Mouse (Mus musculus): Measurements from ENCODE around the gene Farp1. TPM values are rescaled to one million over a fixed set of nuclear protein-coding genes. Genes with fewer than 3 reads are reported as not detected.
"Not testable (repeated sequence)": the region's sequence is repeated elsewhere in the genome, so short reads cannot be mapped to it uniquely, and the experiment has no call there.

Gene Farp1
- polyA plus RNA-seq, 1 experiment from 2014 or later = 29.1 TPM

GRCm38 (mm10) chr14:121172065-121173036 is 137.4 kb downstream of the Farp1 start:
- peak overlapping the region; percentile 75 for H3K27ac ChIP-seq
- H3K4me1 ChIP-seq = peaks cover 63% of the 10 kb centered on the region
- peak; percentile 70 for ATAC-seq (ENCODE audit: insufficient number of reproducible peaks, low FRiP score, low TSS enrichment, low read depth)

GRCm38 (mm10) chr14:121175385-121175784 is 140.4 kb downstream of the Farp1 start:
- Histone ChIP-seq H3K27ac (peak overlapping the region; percentile 40; the same call in 1 of the 2 replicates), H3K27me3 (no peaks in the 10 kb centered on the region), H3K4me1 (peaks cover 68% of the 10 kb centered on the region), H3K4me3 (no peak overlapping the region), H3K9me3 (no peaks in the 10 kb centered on the region), H3K9ac (no peak overlapping the region), H3K36me3 (peaks cover 5% of the 10 kb centered on the region), H3K4me2 (no peak overlapping the region)
- no peak for ATAC-seq (ENCODE audit: insufficient number of reproducible peaks, low FRiP score, low TSS enrichment, low read depth)
- WGBS = 49% methylated on average over 9 of the region's 9 CpGs

More at GRCm38 (mm10) chr14:121172065-121173036, 137.4 kb downstream of the Farp1 start:
- H3K9me3 ChIP-seq = no peaks in the 10 kb centered on the region
- no peaks in the 10 kb centered on the region for H3K27me3 ChIP-seq
- H3K36me3 ChIP-seq = peaks cover 5% of the 10 kb centered on the region
- H3K4me2 ChIP-seq = peak overlapping the region; percentile 12
- H3K9ac ChIP-seq = no peak overlapping the region
- 0 out of 2 replicates have a peak overlapping the region, but pooled peaks have one; percentile 1 for H3K4me3 ChIP-seq
- 12% methylated on average over 19 of the region's 19 CpGs for WGBS

GRCm38 (mm10) chr14:121175861-121176260 is 140.9 kb downstream of the Farp1 start:
- no peak for ATAC-seq (ENCODE audit: insufficient number of reproducible peaks, low FRiP score, low TSS enrichment, low read depth)

GRCm38 (mm10) chr14:121177907-121178306 is 142.9 kb downstream of the Farp1 start:
- H3K4me1 ChIP-seq = peaks cover 61% of the 10 kb centered on the region
- no peak overlapping the region for H3K4me3 ChIP-seq
- ATAC-seq (ENCODE audit: insufficient number of reproducible peaks, low FRiP score, low TSS enrichment, low read depth) = no peak

More at GRCm38 (mm10) chr14:121175861-121176260, 140.9 kb downstream of the Farp1 start:
- WGBS = 38% methylated on average over 4 of the region's 4 CpGs
- Histone ChIP-seq H3K4me1 (peaks cover 63% of the 10 kb centered on the region), H3K4me2 (no peak overlapping the region), H3K9me3 (no peaks in the 10 kb centered on the region), H3K9ac (no peak overlapping the region), H3K27ac (peak overlapping the region; percentile 40), H3K36me3 (peaks cover 5% of the 10 kb centered on the region), H3K4me3 (no peak overlapping the region), H3K27me3 (no peaks in the 10 kb centered on the region)

GRCm38 (mm10) chr14:121180611-121181010 is 145.6 kb downstream of the Farp1 start:
- Histone ChIP-seq H3K36me3 (peaks cover 5% of the 10 kb centered on the region; the same call in 1 of the 2 replicates), H3K27ac (no peak overlapping the region), H3K4me2 (no peak overlapping the region), H3K4me3 (no peak overlapping the region), H3K9ac (no peak overlapping the region), H3K27me3 (no peaks in the 10 kb centered on the region), H3K4me1 (peaks cover 46% of the 10 kb centered on the region), H3K9me3 (no peaks in the 10 kb centered on the region)
- 73% methylated on average over 9 of the region's 9 CpGs for WGBS
- no peak for ATAC-seq (ENCODE audit: insufficient number of reproducible peaks, low FRiP score, low TSS enrichment, low read depth)

More at GRCm38 (mm10) chr14:121177907-121178306, 142.9 kb downstream of the Farp1 start:
- Histone ChIP-seq H3K27me3 (no peaks in the 10 kb centered on the region), H3K27ac (no peak overlapping the region), H3K9me3 (no peaks in the 10 kb centered on the region), H3K4me2 (no peak overlapping the region), H3K36me3 (peaks cover 5% of the 10 kb centered on the region), H3K9ac (no peak overlapping the region)
- WGBS = 52% methylated on average over 6 of the region's 6 CpGs

GRCm38 (mm10) chr14:121181798-121182197 is 146.8 kb downstream of the Farp1 start:
- Histone ChIP-seq H3K36me3 (0 out of 2 replicates have a peak, but pooled peaks cover 4% of the 10 kb centered on the region), H3K4me2 (no peak overlapping the region), H3K9me3 (no peaks in the 10 kb centered on the region), H3K27me3 (no peaks in the 10 kb centered on the region), H3K4me1 (peaks cover 35% of the 10 kb centered on the region), H3K27ac (no peak overlapping the region), H3K9ac (no peak overlapping the region), H3K4me3 (no peak overlapping the region)
- ATAC-seq (ENCODE audit: insufficient number of reproducible peaks, low FRiP score, low TSS enrichment, low read depth) = no peak
- WGBS = 41% methylated on average over 4 of the region's 4 CpGs

GRCm38 (mm10) chr14:121182967-121183366 is 148.0 kb downstream of the Farp1 start:
- WGBS = 49% methylated on average over 8 of the region's 8 CpGs
- no peak overlapping the region for H3K4me2 ChIP-seq
- no peak overlapping the region for H3K4me3 ChIP-seq
- no peak overlapping the region for H3K9ac ChIP-seq
- peak overlapping the region; percentile 22; the same call in 1 of the 2 replicates for H3K27ac ChIP-seq
- ATAC-seq (ENCODE audit: insufficient number of reproducible peaks, low FRiP score, low TSS enrichment, low read depth) = no peak
- H3K9me3 ChIP-seq = no peaks in the 10 kb centered on the region
- H3K4me1 ChIP-seq = peaks cover 35% of the 10 kb centered on the region
- H3K27me3 ChIP-seq = no peaks in the 10 kb centered on the region
- 0 out of 2 replicates have a peak, but pooled peaks cover 6% of the 10 kb centered on the region for H3K36me3 ChIP-seq

- Histone ChIP-seq H3K27ac (peak overlapping the region; percentile 38; the same call in 1 of the 2 replicates), H3K4me1 (peaks cover 33% of the 10 kb centered on the region), H3K27me3 (no peaks in the 10 kb centered on the region), H3K4me3 (no peak overlapping the region), H3K4me2 (no peak overlapping the region), H3K9ac (no peak overlapping the region), H3K9me3 (no peaks in the 10 kb centered on the region), H3K36me3 (0 out of 2 replicates have a peak, but pooled peaks cover 6% of the 10 kb centered on the region)
- ATAC-seq (ENCODE audit: insufficient number of reproducible peaks, low FRiP score, low TSS enrichment, low read depth) = no peak
- WGBS = 42% methylated on average over 8 of the region's 8 CpGs
Measured at GRCm38 (mm10) chr14:121183414-121184130, 148.6 kb downstream of the Farp1 start.

GRCm38 (mm10) chr14:121184351-121184750 is 149.4 kb downstream of the Farp1 start:
- no peak for ATAC-seq (ENCODE audit: insufficient number of reproducible peaks, low FRiP score, low TSS enrichment, low read depth)
- 0 out of 2 replicates have a peak overlapping the region, but pooled peaks have one; percentile 38 for H3K27ac ChIP-seq
- no peaks in the 10 kb centered on the region for H3K9me3 ChIP-seq
- 93% methylated on average over 8 of the region's 8 CpGs for WGBS
- H3K4me3 ChIP-seq = no peak overlapping the region
- 0 out of 2 replicates have a peak, but pooled peaks cover 6% of the 10 kb centered on the region for H3K36me3 ChIP-seq
- no peak overlapping the region for H3K4me2 ChIP-seq
- H3K9ac ChIP-seq = no peak overlapping the region
- H3K27me3 ChIP-seq = no peaks in the 10 kb centered on the region
- H3K4me1 ChIP-seq = peaks cover 30% of the 10 kb centered on the region

- 86% methylated on average over 8 of the region's 8 CpGs for WGBS
Measured at GRCm38 (mm10) chr14:121186402-121186894, 151.4 kb downstream of the Farp1 start.

GRCm38 (mm10) chr14:121189840-121190239 is 154.8 kb downstream of the Farp1 start:
- H3K36me3 ChIP-seq; H3K9ac ChIP-seq; H3K9me3 ChIP-seq; H3K27ac ChIP-seq; H3K4me2 ChIP-seq; H3K27me3 ChIP-seq; H3K4me3 ChIP-seq; ATAC-seq (ENCODE audit: insufficient number of reproducible peaks, low FRiP score, low TSS enrichment, low read depth): not testable (repeated sequence)
- 90% methylated on average over 10 of the region's 10 CpGs for WGBS
- H3K4me1 ChIP-seq = peaks cover 22% of the 10 kb centered on the region

More at GRCm38 (mm10) chr14:121186402-121186894, 151.4 kb downstream of the Farp1 start:
- Histone ChIP-seq H3K4me1 (peaks cover 32% of the 10 kb centered on the region), H3K27me3 (no peaks in the 10 kb centered on the region), H3K27ac (peak overlapping the region; percentile 48; the same call in 1 of the 2 replicates), H3K9ac (no peak overlapping the region), H3K4me3 (no peak overlapping the region), H3K4me2 (no peak overlapping the region), H3K9me3 (no peaks in the 10 kb centered on the region), H3K36me3 (0 out of 2 replicates have a peak, but pooled peaks cover 6% of the 10 kb centered on the region)
- no peak for ATAC-seq (ENCODE audit: insufficient number of reproducible peaks, low FRiP score, low TSS enrichment, low read depth)
